Mouse (Mus musculus) spleen, adult 2 months (tissue): ENCODE results near the gene Arid1b.

Experiments used
- CTCF ChIP-seq: fragments of 200-500 bp; IDR thresholded peaks from 2 replicates; pipeline ENCODE4 v1.5.1; 2011; ENCODE audit warnings: mild to moderate bottlenecking, inconsistent platforms; ENCODE audit not compliant: insufficient read depth, insufficient read length, insufficient replicate concordance; ENCODE audit errors: extremely low read depth
- POLR2A ChIP-seq: fragments of 200-500 bp; IDR thresholded peaks from 2 replicates; pipeline ENCODE4 v1.6.1; 2011; ENCODE audit warnings: low read depth, low read length, inconsistent platforms

GRCm38 (mm10) chr17:4974736-4975135 lies 19.4 kb upstream of the Arid1b start:
- no peak for TF ChIP-seq CTCF
- no peak for TF ChIP-seq POLR2A
